Mouse (Mus musculus) gastrocnemius, postnatal 10 days (tissue): ENCODE results near the gene Pdxdc1. TPM values are rescaled to one million over a fixed set of nuclear protein-coding genes. Genes with fewer than 3 reads are reported as not detected.
A peak's percentile ranks its signal among the peaks of the same experiment; 100 is the strongest.
"Not testable (repeated sequence)": the region's sequence is repeated elsewhere in the genome, so short reads cannot be mapped to it uniquely, and the experiment has no call there.

Source experiments
- DNase-seq: peaks from one replicate; pipeline ENCODE4 v3.0.0; 2021; ENCODE audit warnings: mixed read lengths
- microRNA-seq, 2 experiments: library from miRNA; unstranded; fragments of <30 nt; microRNA quantifications; one replicate each; pipeline ENCODE4 v1.2.0; 2021
- total RNA-seq, 2 experiments: library from RNA; stranded (reverse); gene quantifications; 2 replicates each; pipeline ENCODE4 v1.2.3; 2021

Gene Pdxdc1
- total RNA-seq, 2 experiments from 2014 or later: 45.9 to 54.0 TPM

DNA sequence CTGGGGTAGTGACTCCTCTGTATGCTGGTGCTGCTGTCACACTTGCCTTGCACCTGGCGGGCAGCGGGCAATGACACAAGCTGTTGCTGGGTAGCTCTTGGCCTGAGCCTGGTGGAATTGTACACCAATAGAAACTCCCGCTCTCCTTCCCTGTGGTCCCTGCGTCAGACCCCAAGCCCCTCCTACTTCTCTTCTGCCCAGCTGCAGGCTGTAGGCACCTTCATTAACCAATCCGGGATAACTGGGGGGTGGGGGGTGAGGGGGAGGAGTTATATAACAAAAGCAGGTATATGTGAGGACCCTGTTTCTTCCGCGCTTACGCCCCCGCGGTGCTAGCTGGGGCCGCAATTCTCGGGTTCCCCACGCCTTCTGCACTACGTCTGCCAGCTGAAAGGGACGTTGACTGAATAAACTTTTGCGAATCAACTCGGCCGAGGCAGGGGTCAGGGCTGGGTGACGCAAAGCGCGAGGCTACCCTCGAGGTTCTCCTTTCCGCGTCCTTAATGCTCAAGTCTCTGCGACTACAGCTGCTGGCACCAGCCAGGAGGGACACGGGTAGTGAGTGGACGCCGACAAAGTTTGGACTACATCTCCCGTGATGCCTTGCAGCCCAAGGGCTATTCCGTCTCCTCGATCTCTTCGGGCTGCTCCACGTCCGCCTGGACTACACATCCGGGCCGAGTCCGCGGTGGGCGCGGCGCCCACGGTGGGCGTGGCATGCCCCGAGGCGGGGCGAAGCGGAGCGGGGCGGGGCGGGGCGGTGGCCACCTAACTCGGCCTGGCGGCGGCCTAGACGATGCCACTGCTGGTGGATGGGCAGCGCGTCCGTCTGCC lies 84.2 kb downstream of the Pdxdc1 start, which contains the start of gene Ntan1:
Ntan1 (plus strand) TSS at position 286 of the 834 bp plus-strand sequence.
- DNase-seq: peak; percentile 98

DNA sequence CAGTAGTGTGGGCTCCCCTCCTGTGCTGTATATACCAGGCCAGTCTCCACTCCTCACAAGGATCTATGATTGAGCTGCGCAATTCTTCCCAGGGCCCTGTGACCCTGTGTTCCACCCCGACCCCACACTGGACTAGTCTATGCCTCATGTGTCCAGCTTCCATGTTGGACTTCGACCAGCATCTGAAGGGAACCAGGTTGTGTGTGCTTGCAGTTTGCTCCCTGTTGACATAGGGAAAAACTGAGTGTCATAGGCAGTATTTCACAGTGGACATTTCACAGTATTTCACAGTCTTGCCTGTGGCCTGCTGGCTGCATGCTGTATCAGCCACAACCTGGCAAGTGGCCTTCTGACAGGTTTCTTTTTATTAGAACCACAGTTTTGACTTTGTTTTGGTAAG lies 89.7 kb downstream of the Pdxdc1 start:
- no peak for DNase-seq

DNA sequence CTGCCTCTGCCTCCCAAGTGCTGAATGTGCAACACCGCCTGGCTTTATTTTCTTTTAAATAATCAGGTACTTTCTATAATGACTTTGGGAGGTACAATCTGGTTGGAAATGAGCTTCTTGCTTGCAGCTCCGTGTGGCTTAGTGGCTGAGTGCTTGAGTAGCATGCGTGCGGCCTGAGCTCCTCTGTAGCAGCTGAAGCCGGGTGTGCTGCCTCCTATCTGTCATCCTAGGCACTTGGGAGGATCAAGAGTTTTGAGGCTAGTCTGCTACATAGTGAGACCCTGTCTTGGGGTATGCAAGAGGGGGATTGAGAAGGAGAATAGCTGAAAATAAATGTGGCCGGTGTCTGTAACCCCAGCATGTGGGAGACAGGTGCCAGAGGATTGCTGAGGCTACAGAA lies 90.8 kb downstream of the Pdxdc1 start:
- no peak for DNase-seq

DNA sequence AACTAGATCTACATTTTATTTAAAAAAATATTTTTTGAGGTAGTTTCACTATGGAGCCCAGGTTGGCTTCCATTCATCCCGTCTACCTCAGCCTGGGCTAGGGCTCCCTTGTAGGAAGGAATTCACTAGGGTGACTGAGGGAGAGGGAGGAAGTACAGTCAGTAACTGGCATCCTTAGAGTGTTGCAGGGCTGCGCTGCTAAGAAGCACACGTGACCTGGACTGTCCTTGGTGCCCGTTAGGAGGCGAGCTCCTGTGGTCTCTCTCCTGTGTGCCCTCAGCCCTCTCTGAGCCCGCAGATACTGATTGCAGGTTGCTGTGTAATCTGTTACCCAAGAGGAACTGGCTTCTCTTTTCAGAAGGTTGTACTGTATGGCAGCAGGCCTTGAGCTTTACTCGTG lies 94.5 kb downstream of the Pdxdc1 start:
- no peak for DNase-seq

DNA sequence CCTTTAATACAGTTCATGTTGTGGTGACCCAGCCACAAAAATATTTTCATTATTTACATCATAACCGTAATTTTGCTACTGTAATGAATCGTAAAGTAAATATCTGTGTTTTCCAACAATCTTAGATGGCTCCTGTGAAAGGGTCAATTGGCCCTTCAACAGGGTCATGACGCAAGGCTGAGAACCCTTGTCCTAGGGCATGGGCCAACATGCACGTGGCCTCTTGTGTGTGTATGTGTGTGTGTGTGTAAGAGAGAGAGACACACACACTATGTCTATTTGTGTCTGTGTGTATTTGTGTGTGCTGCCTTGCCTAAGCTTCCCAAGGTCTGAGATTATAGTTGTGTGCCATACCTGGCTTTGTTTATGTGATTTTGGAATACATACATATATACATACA lies 95.3 kb downstream of the Pdxdc1 start:
- DNase-seq: no peak

DNA sequence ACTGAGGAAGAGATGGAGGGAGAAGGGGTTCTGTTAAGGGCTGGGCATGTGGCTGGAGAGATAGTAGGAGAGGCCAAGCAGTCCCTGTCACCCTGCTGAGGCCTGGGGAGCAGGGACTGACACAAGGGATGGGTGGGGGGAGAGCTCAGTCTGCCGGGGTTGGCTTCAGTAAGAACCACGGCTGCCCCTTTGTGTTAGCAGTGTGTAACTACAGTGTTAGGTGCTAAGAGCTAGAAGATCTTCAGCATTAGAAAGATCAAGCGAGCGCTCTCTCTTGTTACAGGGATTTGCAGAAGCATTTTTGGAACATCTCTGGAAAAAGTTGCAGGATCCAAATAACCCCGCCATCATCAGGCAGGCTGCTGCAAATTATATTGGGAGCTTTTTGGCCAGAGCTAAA lies 98.3 kb downstream of the Pdxdc1 start:
- no peak for DNase-seq

DNA sequence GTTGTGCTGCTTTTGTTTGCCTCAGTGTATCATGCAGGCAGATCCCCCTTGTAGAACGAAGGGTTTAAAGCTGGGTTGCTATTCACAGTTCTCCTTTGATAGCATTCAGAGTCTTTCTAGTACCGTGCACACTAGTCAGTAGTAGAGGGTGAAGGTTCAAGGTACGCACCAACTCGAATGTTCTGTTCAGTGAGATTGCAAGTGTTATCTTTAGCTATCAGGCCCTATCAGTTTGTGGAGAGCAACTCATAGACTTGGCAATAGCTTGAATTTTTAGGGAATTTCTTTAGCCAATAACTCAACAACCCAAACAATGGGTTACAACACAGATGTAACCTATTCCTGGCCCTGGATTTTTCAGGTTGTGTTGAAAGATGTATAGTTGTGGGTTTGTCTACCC lies 101.7 kb downstream of the Pdxdc1 start:
- DNase-seq: no peak

DNA sequence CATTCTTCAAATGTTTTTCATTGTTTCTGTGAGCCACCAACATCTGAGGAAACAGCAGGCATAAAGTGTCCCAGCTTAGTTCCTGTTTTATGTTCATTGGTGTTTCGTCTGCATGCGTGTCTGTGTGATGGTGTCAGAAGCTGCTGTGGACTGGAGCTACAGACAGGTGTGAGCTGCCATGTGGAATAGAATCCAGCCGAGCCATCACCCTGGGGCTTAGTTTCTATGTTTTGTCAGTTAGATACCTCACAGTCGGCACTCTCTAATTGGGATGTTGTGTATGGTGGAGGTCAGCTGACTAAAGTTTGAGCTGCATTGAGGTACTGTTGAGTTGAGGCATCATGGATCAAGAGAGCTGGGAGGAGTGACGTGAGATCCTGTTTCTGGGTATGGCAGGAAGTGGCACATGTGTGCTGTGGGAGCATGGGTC lies 106.2 kb downstream of the Pdxdc1 start:
- no peak for DNase-seq

DNA sequence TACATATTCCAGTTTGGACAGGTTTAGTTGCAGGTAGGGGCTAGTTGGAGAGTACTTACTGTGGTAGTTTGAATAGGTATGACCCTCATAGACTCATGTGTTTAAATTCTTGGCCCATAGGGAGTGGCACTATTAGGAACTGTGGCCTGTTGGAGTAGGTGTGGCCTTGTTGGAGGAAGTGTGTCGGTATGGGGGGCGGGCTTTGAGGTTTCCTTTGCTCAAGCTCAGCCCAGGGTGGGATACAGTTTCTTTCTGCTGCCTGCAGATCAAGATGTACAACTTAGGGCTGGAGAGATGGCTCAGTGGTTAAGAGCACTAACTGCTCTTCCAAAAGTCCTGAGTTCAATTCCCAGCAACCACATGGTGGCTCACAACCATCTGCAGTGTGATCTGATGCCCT lies 109.5 kb downstream of the Pdxdc1 start:
- not testable (repeated sequence) for DNase-seq

DNA sequence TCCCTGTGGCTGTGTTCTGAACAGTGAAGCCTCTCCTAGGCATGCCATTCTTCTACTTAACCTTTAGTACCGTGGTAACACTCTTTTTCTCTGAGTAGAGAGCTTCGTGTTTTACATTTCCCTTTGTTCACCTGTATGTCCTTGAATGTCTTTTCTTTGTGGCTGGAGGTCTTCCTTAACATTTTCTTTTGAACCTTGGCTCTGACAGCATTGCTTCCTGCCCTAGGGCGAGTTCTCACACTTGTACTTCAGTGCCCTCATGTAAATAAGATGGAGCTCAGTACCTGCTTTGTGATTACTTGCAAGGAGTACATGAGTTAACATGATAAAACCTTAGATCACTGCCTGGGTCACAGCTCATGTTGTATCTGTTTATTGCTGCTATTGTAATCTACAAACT lies 117.0 kb downstream of the Pdxdc1 start:
- no peak for DNase-seq

Small RNA genes within 50 kb of the gene (microRNA-seq; reads per million reads assigned to microRNA genes)
- gene Gm27734: 0 reads per million in 2 experiments

Other genes starting within 250 kb of the Pdxdc1 start
- gene Parn, start 235.0 kb downstream of the Pdxdc1 start, total RNA-seq: 10 to 100 TPM; 12.5 to 14.7 TPM
- gene Bfar, start 231.3 kb downstream of the Pdxdc1 start, total RNA-seq: 10 to 100 TPM; 27.6 to 35.0 TPM
- gene 3110001I22Rik, start 231.2 kb downstream of the Pdxdc1 start, total RNA-seq: 1 to 10 TPM; 1.5 to 4.2 TPM
- gene Pla2g10, start 172.1 kb downstream of the Pdxdc1 start, total RNA-seq: not detected
- gene Rrn3, start 122.4 kb downstream of the Pdxdc1 start, total RNA-seq: 10 to 100 TPM; 26.7 to 28.0 TPM
- gene Ntan1, start 84.3 kb downstream of the Pdxdc1 start, total RNA-seq: 10 to 100 TPM; 44.9 to 49.9 TPM
- 1 to 10 TPM; 2.9 to 3.8 TPM for gene Mpv17l, start within 50 bp of the Pdxdc1 start, total RNA-seq
- under 1 TPM; 0.43 to 0.63 TPM for gene 2900011O08Rik, start 83.5 kb upstream of the Pdxdc1 start, total RNA-seq
- not detected for gene Ifitm7, start 83.8 kb upstream of the Pdxdc1 start, total RNA-seq